Mouse (Mus musculus) CH12.LX (cell line): ENCODE results near the gene Atp8b3. TPM values are rescaled to one million over a fixed set of nuclear protein-coding genes. Genes with fewer than 3 reads are reported as not detected.

Experiments
- DNase-seq: peaks from one replicate; pipeline ENCODE4 v3.0.0-alpha.2; 2013; ENCODE audit errors: extremely low read depth
- H3K27ac ChIP-seq: 2 replicates; pipeline ENCODE4 v1.5.1; 2012; ENCODE audit warnings: low read depth, mild to moderate bottlenecking, control low read depth, moderate library complexity; ENCODE audit not compliant: insufficient read depth
- H3K27me3 ChIP-seq: replicated peaks from 2 replicates; pipeline ENCODE3; 2012; ENCODE audit warnings: inconsistent platforms
- H3K36me3 ChIP-seq, 2 experiments: replicated peaks in 1 of 2; 2 replicates each; pipeline versions ENCODE3 to v1.6.1; 2012; ENCODE audit warnings: inconsistent platforms in 1 of 2, low read length in 1 of 2, mild to moderate bottlenecking in 1 of 2, mixed read lengths in 1 of 2, moderate library complexity in 1 of 2; ENCODE audit not compliant: control insufficient read depth in 1 of 2, insufficient read depth in 1 of 2
- H3K4me1 ChIP-seq, 2 experiments: 2 replicates each; pipeline ENCODE4 v1.6.1; 2012; ENCODE audit warnings: inconsistent platforms in 1 of 2, moderate library complexity in 1 of 2; ENCODE audit not compliant: insufficient read depth in 2 of 2, control insufficient read depth in 1 of 2
- H3K4me2 ChIP-seq: 2 replicates; pipeline ENCODE4 v1.6.1; 2012; ENCODE audit warnings: low read depth, mild to moderate bottlenecking, control low read depth; ENCODE audit not compliant: poor library complexity, insufficient read depth, severe bottlenecking
- H3K4me3 ChIP-seq, 3 experiments: fragments of 150-350 bp in 1 of 3; sonication (generic) in 1 of 3; replicated peaks in 1 of 3; 2 replicates each; pipeline versions ENCODE3 to v1.5.1; 2011 to 2012; ENCODE audit warnings: low read depth in 2 of 3, low read length in 2 of 3, mild to moderate bottlenecking in 2 of 3, moderate library complexity in 2 of 3, control low read depth in 1 of 3, improper control_type of control experiment in 1 of 3, inconsistent platforms in 1 of 3, mixed read lengths in 1 of 3; ENCODE audit not compliant: poor library complexity in 1 of 3
- H3K79me2 ChIP-seq: replicated peaks from 2 replicates; pipeline ENCODE4 v1.6.1; 2012; ENCODE audit warnings: mild to moderate bottlenecking, moderate library complexity; ENCODE audit not compliant: control insufficient read depth, poor library complexity, insufficient read depth, severe bottlenecking; ENCODE audit errors: extremely low read depth
- H3K9ac ChIP-seq: 2 replicates; pipeline ENCODE4 v1.6.1; 2012; ENCODE audit warnings: low read depth, mild to moderate bottlenecking, control low read depth, moderate library complexity; ENCODE audit not compliant: insufficient read depth
- H3K9me3 ChIP-seq: replicated peaks from 2 replicates; pipeline ENCODE3; 2012; ENCODE audit warnings: low read length, inconsistent platforms, mixed read lengths
- BHLHE40 ChIP-seq: IDR thresholded peaks from 2 replicates; pipeline ENCODE4 v1.6.1; 2011; ENCODE audit warnings: mild to moderate bottlenecking, low read depth, low read length, improper control_type of control experiment
- CHD1 ChIP-seq: IDR thresholded peaks from 2 replicates; pipeline ENCODE4 v1.6.1; 2012; ENCODE audit warnings: low read depth, low read length, improper control_type of control experiment, inconsistent platforms
- CHD2 ChIP-seq: IDR thresholded peaks from 2 replicates; pipeline ENCODE4 v1.6.1; 2011; ENCODE audit warnings: low read length, improper control_type of control experiment
- CTCF ChIP-seq, 2 experiments: IDR thresholded peaks in 1 of 2; conservative IDR thresholded peaks in 1 of 2; 2 replicates each; pipeline ENCODE4 v1.5.1; 2011 to 2012; ENCODE audit warnings: low read depth in 2 of 2, low read length in 2 of 2, improper control_type of control experiment in 1 of 2, inconsistent platforms in 1 of 2, mild to moderate bottlenecking in 1 of 2, moderate library complexity in 1 of 2
- E2F4 ChIP-seq: IDR thresholded peaks from 2 replicates; pipeline ENCODE4 v1.6.1; 2011; ENCODE audit warnings: low read depth, low read length, improper control_type of control experiment; ENCODE audit not compliant: insufficient replicate concordance
- ELF1 ChIP-seq: IDR thresholded peaks from 2 replicates; pipeline ENCODE4 v1.6.1; 2014; ENCODE audit warnings: low read depth, mild to moderate bottlenecking, inconsistent platforms, low read length, improper control_type of control experiment
- EP300 ChIP-seq: IDR thresholded peaks from 2 replicates; pipeline ENCODE4 v1.6.1; 2011; ENCODE audit warnings: low read length, improper control_type of control experiment
- ETS1 ChIP-seq: conservative IDR thresholded peaks from 2 replicates; pipeline ENCODE4 v1.6.1; 2012; ENCODE audit warnings: low read depth, mild to moderate bottlenecking, inconsistent platforms, low read length, improper control_type of control experiment, moderate library complexity
- GABPA ChIP-seq: IDR thresholded peaks from 2 replicates; pipeline ENCODE4 v1.6.1; 2012; ENCODE audit warnings: low read depth, low read length, improper control_type of control experiment, inconsistent platforms; ENCODE audit not compliant: insufficient replicate concordance
- HCFC1 ChIP-seq: IDR thresholded peaks from 2 replicates; pipeline ENCODE4 v1.6.1; 2012; ENCODE audit warnings: low read depth, mild to moderate bottlenecking, inconsistent platforms, low read length, improper control_type of control experiment
- IRF4 ChIP-seq: IDR thresholded peaks from 2 replicates; pipeline ENCODE4 v1.6.1; 2014; ENCODE audit warnings: low read depth, mild to moderate bottlenecking, inconsistent platforms, low read length, improper control_type of control experiment
- JUN ChIP-seq: IDR thresholded peaks from 2 replicates; pipeline ENCODE4 v1.6.1; 2011; ENCODE audit warnings: low read depth, mild to moderate bottlenecking, low read length, improper control_type of control experiment, moderate library complexity; ENCODE audit not compliant: insufficient read depth
- JUND ChIP-seq: conservative IDR thresholded peaks from 2 replicates; pipeline ENCODE4 v1.6.1; 2011; ENCODE audit warnings: low read depth, low read length, improper control_type of control experiment
- KAT2A ChIP-seq: IDR thresholded peaks from 2 replicates; pipeline ENCODE4 v1.6.1; 2012; ENCODE audit warnings: low read length, improper control_type of control experiment, inconsistent platforms; ENCODE audit not compliant: insufficient replicate concordance
- MAFK ChIP-seq: IDR thresholded peaks from 2 replicates; pipeline ENCODE4 v1.6.1; 2011; ENCODE audit warnings: low read length, improper control_type of control experiment; ENCODE audit not compliant: insufficient replicate concordance
- MAX ChIP-seq: IDR thresholded peaks from 2 replicates; pipeline ENCODE4 v1.6.1; 2011; ENCODE audit warnings: low read length, improper control_type of control experiment
- MAZ ChIP-seq: IDR thresholded peaks from 2 replicates; pipeline ENCODE4 v1.6.1; 2012; ENCODE audit warnings: low read depth, mild to moderate bottlenecking, inconsistent platforms, low read length, improper control_type of control experiment, moderate library complexity
- MEF2A ChIP-seq: IDR thresholded peaks from 2 replicates; pipeline ENCODE4 v1.6.1; 2014; ENCODE audit warnings: low read depth, mild to moderate bottlenecking, inconsistent platforms, low read length, improper control_type of control experiment, borderline replicate concordance
- MXI1 ChIP-seq: IDR thresholded peaks from 2 replicates; pipeline ENCODE4 v1.6.1; 2011; ENCODE audit warnings: mild to moderate bottlenecking, low read depth, low read length, improper control_type of control experiment
- MYC ChIP-seq: IDR thresholded peaks from 2 replicates; pipeline ENCODE4 v1.6.1; 2011; ENCODE audit warnings: low read depth, mild to moderate bottlenecking, improper control_type of control experiment, low read length
- NELFE ChIP-seq: IDR thresholded peaks from 2 replicates; pipeline ENCODE4 v1.6.1; 2011; ENCODE audit warnings: low read depth, low read length, improper control_type of control experiment
- NRF1 ChIP-seq: IDR thresholded peaks from 2 replicates; pipeline ENCODE4 v1.6.1; 2014; ENCODE audit warnings: low read depth, mild to moderate bottlenecking, inconsistent platforms, low read length, improper control_type of control experiment, moderate library complexity
- PAX5 ChIP-seq: IDR thresholded peaks from 2 replicates; pipeline ENCODE4 v1.6.1; 2012; ENCODE audit warnings: low read length, inconsistent platforms, mixed read lengths
- POLR2A ChIP-seq: IDR thresholded peaks from 2 replicates; pipeline ENCODE4 v1.6.1; 2011; ENCODE audit warnings: low read depth, mild to moderate bottlenecking, improper control_type of control experiment, low read length
- POLR2AphosphoS2 ChIP-seq: IDR thresholded peaks from 2 replicates; pipeline ENCODE4 v1.6.1; 2011; ENCODE audit warnings: low read depth, low read length, improper control_type of control experiment
- RAD21 ChIP-seq: IDR thresholded peaks from 2 replicates; pipeline ENCODE4 v1.6.1; 2011; ENCODE audit warnings: low read depth, mild to moderate bottlenecking, low read length, improper control_type of control experiment, moderate library complexity
- RCOR1 ChIP-seq: conservative IDR thresholded peaks from 2 replicates; pipeline ENCODE4 v1.6.1; 2012; ENCODE audit warnings: low read depth, mild to moderate bottlenecking, inconsistent platforms, low read length, improper control_type of control experiment
- SIN3A ChIP-seq: IDR thresholded peaks from 2 replicates; pipeline ENCODE4 v1.6.1; 2012; ENCODE audit warnings: low read length, improper control_type of control experiment, inconsistent platforms
- SMC3 ChIP-seq: IDR thresholded peaks from 2 replicates; pipeline ENCODE4 v1.6.1; 2011; ENCODE audit warnings: low read depth, low read length, improper control_type of control experiment
- TBP ChIP-seq: conservative IDR thresholded peaks from 2 replicates; pipeline ENCODE4 v1.6.1; 2011; ENCODE audit warnings: low read depth, low read length, improper control_type of control experiment
- TCF12 ChIP-seq: IDR thresholded peaks from 2 replicates; pipeline ENCODE4 v1.6.1; 2014; ENCODE audit warnings: low read depth, mild to moderate bottlenecking, inconsistent platforms, low read length, improper control_type of control experiment
- UBTF ChIP-seq: IDR thresholded peaks from 2 replicates; pipeline ENCODE4 v1.6.1; 2012; ENCODE audit warnings: low read depth, mild to moderate bottlenecking, inconsistent platforms, low read length, improper control_type of control experiment, moderate library complexity
- USF1 ChIP-seq: IDR thresholded peaks from 2 replicates; pipeline ENCODE4 v1.6.1; 2014; ENCODE audit warnings: low read depth, mild to moderate bottlenecking, inconsistent platforms, low read length, improper control_type of control experiment
- ZC3H11A ChIP-seq: IDR thresholded peaks from 2 replicates; pipeline ENCODE4 v1.6.1; 2012; ENCODE audit warnings: low read depth, mild to moderate bottlenecking, inconsistent platforms, low read length, improper control_type of control experiment
- ZKSCAN1 ChIP-seq: IDR thresholded peaks from 2 replicates; pipeline ENCODE4 v1.6.1; 2012; ENCODE audit warnings: low read depth, inconsistent platforms, low read length, improper control_type of control experiment, borderline replicate concordance
- ZMIZ1 ChIP-seq: IDR thresholded peaks from 2 replicates; pipeline ENCODE4 v1.6.1; 2012; ENCODE audit warnings: low read depth, mild to moderate bottlenecking, inconsistent platforms, low read length, improper control_type of control experiment
- ZNF384 ChIP-seq: IDR thresholded peaks from 2 replicates; pipeline ENCODE4 v1.6.1; 2012; ENCODE audit warnings: low read depth, low read length, improper control_type of control experiment, inconsistent platforms
- dilution Hi-C: fragments of 300-500 bp; cut with MboI; formaldehyde crosslinking; loops from 2 replicates; pipeline ENCODE4 v1.14.3; 2020; ENCODE audit warnings: low sequenced_read_pairs; ENCODE audit not compliant: extremely low pct_unique_long_range_greater_than_20kb, extremely low pct_ligation_motif_present
- in situ Hi-C: fragments of 300-500 bp; cut with MboI; formaldehyde crosslinking; loops from 3 replicates; pipeline ENCODE4 v1.14.3; 2019; ENCODE audit warnings: low sequenced_read_pairs, low pct_ligation_motif_present, low pct_unique_long_range_greater_than_20kb, mixed read lengths
- polyA plus RNA-seq: library from polyadenylated mRNA; unstranded; fragments of >175 nt; gene quantifications from 2 replicates; pipeline ENCODE4 v1.2.1, GENCODE M21; 2012; ENCODE audit warnings: low read depth; ENCODE audit not compliant: insufficient read length
- total RNA-seq, 2 experiments: library from RNA; depleted of rRNA; stranded (reverse); fragments of 300-350 nt in 1 of 2; fragments of >200 nt in 1 of 2; gene quantifications; 2 replicates each; pipeline ENCODE4 v1.2.3; 2012 to 2014

The Atp8b3 gene
- total and polyA plus RNA-seq, 3 experiments = 0.08 to 0.27 (median 0.21) TPM

- H3K27ac ChIP-seq = peak within 1 kb of the TSS; percentile 92
- no peaks in the 10 kb centered on the region for H3K9me3 ChIP-seq
- peak within 1 kb of the TSS; percentile 91 to 97 (median 92) for H3K4me3 ChIP-seq
- peaks cover 42% of the 10 kb centered on the region for H3K79me2 ChIP-seq
- H3K4me2 ChIP-seq = peak within 1 kb of the TSS; percentile 63
- no peaks in the 10 kb centered on the region for H3K27me3 ChIP-seq
- dilution Hi-C loops (no loop called here), in situ Hi-C loops (loop anchor here (5.0 kb wide), 1 partner anchor 110 kb away; no protein-coding TSS in a partner anchor)
- DNase-seq = peak; percentile 94
- H3K4me1 ChIP-seq = peaks cover 17 to 52% of the 10 kb centered on the region in 2 experiments
- peaks cover 0 to 31% of the 10 kb centered on the region in 2 experiments for H3K36me3 ChIP-seq
- H3K9ac ChIP-seq = peak within 1 kb of the TSS; percentile 87
- no peak for TF ChIP-seq EP300
- no peak for TF ChIP-seq ZC3H11A
- no peak for TF ChIP-seq JUND
- TF ChIP-seq E2F4 = 0 out of 2 replicates have a peak, but pooled peaks have one; percentile 39
- TF ChIP-seq MXI1 = peak; percentile 99
- TF ChIP-seq ELF1 = peak; percentile 70
- no peak for TF ChIP-seq CHD1
- TF ChIP-seq ZKSCAN1 = no peak
- peak; percentile 49; the same call in 1 of the 2 replicates for TF ChIP-seq TCF12
- peak; percentile 26; the same call in 1 of the 2 replicates for TF ChIP-seq MEF2A
- TF ChIP-seq JUN = no peak
- TF ChIP-seq IRF4 = peak; percentile 5; the same call in 1 of the 2 replicates
- no peak; the same call in none of the 2 replicates for TF ChIP-seq ZMIZ1
- no peak for TF ChIP-seq POLR2AphosphoS2
- TF ChIP-seq MAX = peak; percentile 98
- peak; percentile 64 for TF ChIP-seq POLR2A
- peak; percentile 56 for TF ChIP-seq HCFC1
- peak; percentile 93 for TF ChIP-seq CHD2
- 0 out of 2 replicates have a peak, but pooled peaks have one; percentile 19 for TF ChIP-seq TBP
- no peak for TF ChIP-seq KAT2A
- TF ChIP-seq GABPA = no peak
- no peak for TF ChIP-seq SMC3
- peak; percentile 98 for TF ChIP-seq BHLHE40
- peak; percentile 77 for TF ChIP-seq MAZ
- TF ChIP-seq NELFE = peak; percentile 59; the same call in 1 of the 2 replicates
- TF ChIP-seq MYC = peak; percentile 98
- TF ChIP-seq PAX5 = no peak
- TF ChIP-seq NRF1 = peak; percentile 86
- TF ChIP-seq ETS1 = peak; percentile 46
- TF ChIP-seq USF1 = peak; percentile 79
- no peak for TF ChIP-seq ZNF384
- TF ChIP-seq CTCF (conservative IDR thresholded peaks at IDR 0.05 in 1 of 2, IDR thresholded peaks at IDR 0.05 in 1 of 2; ENCODE audit: low read depth in 2 of 2, low read length in 2 of 2) = no peak
- TF ChIP-seq MAFK = no peak
- TF ChIP-seq RCOR1 = no peak
- no peak for TF ChIP-seq RAD21
- TF ChIP-seq UBTF = no peak; the same call in 1 of the 2 replicates
- TF ChIP-seq SIN3A = peak; percentile 61
Observed at GRCm38 (mm10) chr10:80577195-80578130, 38.5 kb upstream of the Atp8b3 start, which contains the start of gene Klf16. Klf16 (minus strand) TSS chr10:80577321.
